Mouse (Mus musculus) liver, postnatal 0 days (tissue): ENCODE data around the gene Mybpc1. TPM values are rescaled to one million over a fixed set of nuclear protein-coding genes. Genes with fewer than 3 reads are reported as not detected.
"Not testable (repeated sequence)": the region's sequence is repeated elsewhere in the genome, so short reads cannot be mapped to it uniquely, and the experiment has no call there.

Experiments
- ATAC-seq: fragments of 200-750 bp; cut with Nextera tagmentation; 2 replicates; pipeline ENCODE4 v1.8.0; 2017; ENCODE audit warnings: mild to moderate bottlenecking, moderate library complexity
- DNase-seq: peaks from one replicate; pipeline ENCODE4 v3.0.0-alpha.2; 2016
- H3K27ac ChIP-seq: fragments of 300-500 bp; sonication (generic); 2 replicates; pipeline ENCODE4 v1.5.1; 2014; ENCODE audit warnings: antibody characterized with exemption, moderate library complexity, mild to moderate bottlenecking, low read depth
- H3K27me3 ChIP-seq: fragments of 300-500 bp; sonication (generic); 2 replicates; pipeline ENCODE4 v1.6.1; 2014; ENCODE audit warnings: low read length, control low read depth, mixed read lengths; ENCODE audit not compliant: insufficient read depth
- H3K36me3 ChIP-seq: fragments of 300-500 bp; sonication (generic); replicated peaks from 2 replicates; pipeline ENCODE4 v1.6.1; 2014; ENCODE audit warnings: mild to moderate bottlenecking, control low read depth, low read length, moderate library complexity, mixed read lengths; ENCODE audit not compliant: insufficient read depth
- H3K4me1 ChIP-seq: fragments of 300-500 bp; sonication (generic); 2 replicates; pipeline ENCODE4 v1.6.1; 2014; ENCODE audit warnings: antibody characterized with exemption, mild to moderate bottlenecking, control low read depth; ENCODE audit not compliant: insufficient read depth
- H3K4me2 ChIP-seq: fragments of 300-500 bp; sonication (generic); 2 replicates; pipeline ENCODE4 v1.6.1; 2014; ENCODE audit warnings: low read depth, mild to moderate bottlenecking, low read length, moderate library complexity, mixed read lengths
- H3K4me3 ChIP-seq: fragments of 300-500 bp; sonication (generic); 2 replicates; pipeline ENCODE4 v1.5.1; 2014; ENCODE audit warnings: low read depth, low read length
- H3K9ac ChIP-seq: fragments of 300-500 bp; sonication (generic); replicated peaks from 2 replicates; pipeline ENCODE4 v1.6.1; 2014; ENCODE audit warnings: mild to moderate bottlenecking, moderate library complexity
- H3K9me3 ChIP-seq: fragments of 300-500 bp; sonication (generic); 2 replicates; pipeline ENCODE4 v1.6.1; 2016; ENCODE audit warnings: mild to moderate bottlenecking, control low read depth, low read length, mixed read lengths
- CTCF ChIP-seq: sonication (generic); IDR thresholded peaks from 2 replicates; pipeline ENCODE4 v1.5.1; 2016; ENCODE audit warnings: antibody characterized with exemption, low read depth
- EP300 ChIP-seq: IDR thresholded peaks from 2 replicates; pipeline ENCODE4 v1.6.1; 2016; ENCODE audit warnings: antibody characterized with exemption, low read depth, mild to moderate bottlenecking
- WGBS: fragments of 180-500 bp; shearing (Covaris S2); extraction: QIAGEN DNeasy Blood & Tissue Kit; methylation state at CpG from one replicate; pipeline ENCODE4 v1.1.7; 2014; ENCODE audit not compliant: insufficient replicate concordance; 5-methylcytosine and 5-hydroxymethylcytosine counted together
- polyA plus RNA-seq: library from polyadenylated mRNA; unstranded; fragments of >200 nt; fragmentation: Nextera tagmentation; extraction: Ambion mirVana; gene quantifications from 2 replicates; pipeline ENCODE4 v1.2.1, GENCODE M21; 2015

Gene Mybpc1
- polyA plus RNA-seq, 1 experiment from 2014 or later: 0.67 TPM

DNA sequence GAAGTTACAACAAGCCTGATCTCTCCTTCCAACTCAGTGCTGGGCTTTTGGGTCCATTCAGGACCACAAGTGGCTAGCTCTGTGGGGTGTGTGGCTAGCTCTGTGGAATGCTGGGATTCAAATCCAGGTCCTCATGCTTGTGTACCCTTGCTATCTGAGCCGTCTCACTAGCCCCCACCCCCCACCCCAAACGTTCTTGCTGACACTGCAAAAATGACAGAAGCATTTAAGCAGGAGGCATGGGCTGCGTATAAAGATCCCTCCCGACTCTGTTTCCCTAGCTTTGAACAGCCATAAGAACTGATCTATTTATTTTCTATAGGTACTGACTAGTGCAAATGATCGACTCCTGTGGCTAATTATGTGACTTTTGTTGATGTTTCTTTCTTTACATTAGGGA, 74.3 kb downstream of the Mybpc1 start:
- Histone ChIP-seq H3K9ac (no peak overlapping the region), H3K36me3 (no peaks in the 10 kb centered on the region), H3K4me1 (no peaks in the 10 kb centered on the region), H3K27ac (no peak overlapping the region), H3K4me3 (no peak overlapping the region), H3K9me3 (no peaks in the 10 kb centered on the region), H3K27me3 (no peaks in the 10 kb centered on the region), H3K4me2 (no peak overlapping the region)
- TF ChIP-seq CTCF: no peak
- TF ChIP-seq EP300: no peak
- 58% methylated on average over 5 of the region's 5 CpGs for WGBS
- ATAC-seq (no peak), DNase-seq (no peak)

DNA sequence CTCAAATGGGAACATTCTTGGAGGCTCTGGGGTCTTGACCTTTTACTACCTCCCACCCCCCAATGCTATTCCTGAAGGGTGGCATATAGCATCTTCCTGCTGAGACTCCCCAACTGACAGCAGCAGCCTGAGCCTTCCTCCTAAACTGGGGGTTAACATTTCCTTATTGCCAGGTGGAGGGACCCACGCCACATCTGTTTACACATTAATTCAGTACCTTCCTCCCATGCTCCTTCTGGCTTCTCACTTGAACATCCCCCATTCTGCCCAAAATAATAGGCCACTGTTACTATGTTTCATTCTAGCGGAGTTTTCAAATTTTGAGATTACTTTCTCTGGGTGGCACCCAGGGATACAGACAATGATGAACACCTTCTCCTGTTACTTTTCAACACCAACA, 80.9 kb downstream of the Mybpc1 start:
- Histone ChIP-seq H3K36me3 (no peaks in the 10 kb centered on the region), H3K4me1 (no peaks in the 10 kb centered on the region), H3K27me3 (no peaks in the 10 kb centered on the region), H3K4me3 (no peak overlapping the region), H3K9ac (no peak overlapping the region), H3K4me2 (no peak overlapping the region), H3K9me3 (no peaks in the 10 kb centered on the region), H3K27ac (no peak overlapping the region)
- TF ChIP-seq EP300: no peak
- TF ChIP-seq CTCF: no peak
- 77% methylated on average over 2 of the region's 2 CpGs for WGBS
- DNase-seq (no peak), ATAC-seq (no peak)

DNA sequence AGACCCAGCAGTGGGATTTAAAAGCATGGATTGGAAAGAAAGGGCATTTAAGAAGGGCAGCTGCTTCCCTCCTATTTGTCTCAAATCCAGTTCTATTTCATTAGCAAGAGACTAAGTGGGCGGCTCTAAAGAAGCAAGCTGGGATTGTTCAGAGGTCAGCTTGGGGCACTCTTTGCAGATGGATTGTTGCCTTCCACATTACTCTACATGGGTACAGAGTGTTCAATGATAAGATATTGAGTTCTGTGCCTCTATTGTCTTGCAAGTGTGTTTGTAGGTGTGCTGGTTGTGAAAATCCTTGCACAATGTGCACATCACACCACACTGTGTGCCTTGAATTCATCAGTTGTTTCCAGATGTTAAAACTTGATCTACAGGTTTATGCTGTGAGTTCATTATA, 81.7 kb downstream of the Mybpc1 start:
- ATAC-seq (no peak), DNase-seq (no peak)
- WGBS: 86% methylated on average over 1 of the region's 1 CpGs
- no peak overlapping the region for H3K4me2 ChIP-seq
- no peaks in the 10 kb centered on the region for H3K36me3 ChIP-seq
- no peaks in the 10 kb centered on the region for H3K9me3 ChIP-seq
- H3K4me1 ChIP-seq: no peaks in the 10 kb centered on the region
- TF ChIP-seq EP300 (no peak), CTCF (no peak)
- H3K27ac ChIP-seq: no peak overlapping the region
- H3K9ac ChIP-seq: no peak overlapping the region
- H3K4me3 ChIP-seq: no peak overlapping the region
- no peaks in the 10 kb centered on the region for H3K27me3 ChIP-seq

DNA sequence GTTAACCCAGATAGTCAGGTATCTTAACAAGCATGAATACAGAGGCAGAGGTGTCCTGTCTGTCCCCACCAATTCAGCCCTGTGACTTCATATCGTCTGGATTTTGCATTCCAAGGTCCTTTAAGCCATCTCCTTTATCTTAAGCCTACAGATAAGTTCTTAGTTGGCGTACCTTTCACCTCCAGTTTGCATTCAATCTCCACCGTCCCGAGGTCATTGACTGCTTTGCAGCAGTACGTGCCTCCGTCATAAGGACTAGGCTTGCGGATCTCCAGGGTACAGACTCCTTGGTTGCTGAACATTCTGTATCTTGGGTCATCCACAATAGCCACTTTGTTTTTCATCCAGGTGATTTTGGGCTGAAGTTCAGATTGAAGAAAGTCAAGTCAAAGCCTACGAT, 82.2 kb downstream of the Mybpc1 start:
- Histone ChIP-seq H3K4me1 (no peaks in the 10 kb centered on the region), H3K9ac (no peak overlapping the region)
- 68% methylated on average over 8 of the region's 8 CpGs for WGBS

DNA sequence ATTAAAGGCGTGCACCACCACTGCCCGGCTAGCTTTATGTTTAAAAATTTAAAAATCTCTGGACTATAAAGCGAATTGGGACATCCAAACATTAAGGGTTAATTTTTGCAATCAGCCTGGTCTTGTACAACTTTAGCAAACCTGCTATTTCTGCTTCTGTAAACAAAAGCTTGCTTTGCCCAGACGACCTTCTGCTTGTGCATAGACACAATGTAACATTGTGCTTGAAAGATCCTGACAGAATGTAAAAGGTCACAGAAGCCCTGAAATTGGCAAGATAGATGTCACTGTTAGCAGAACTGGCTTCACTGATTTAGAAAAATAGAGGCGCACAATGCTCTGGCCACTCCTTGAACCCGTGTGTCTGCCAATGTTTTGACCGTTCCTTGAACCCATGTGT, 89.9 kb downstream of the Mybpc1 start:
- not testable (repeated sequence) for ATAC-seq, H3K9ac ChIP-seq, H3K4me1 ChIP-seq, H3K9me3 ChIP-seq, H3K4me2 ChIP-seq, H3K4me3 ChIP-seq, DNase-seq, H3K27me3 ChIP-seq, H3K27ac ChIP-seq, H3K36me3 ChIP-seq
- WGBS: 75% methylated on average over 7 of the region's 7 CpGs

More for the DNA sequence above, 82.2 kb downstream of the Mybpc1 start:
- no peak for TF ChIP-seq CTCF
- no peak for TF ChIP-seq EP300
- H3K27ac ChIP-seq: no peak overlapping the region
- DNase-seq (no peak), ATAC-seq (no peak)
- H3K9me3 ChIP-seq: no peaks in the 10 kb centered on the region
- no peaks in the 10 kb centered on the region for H3K27me3 ChIP-seq
- H3K36me3 ChIP-seq: no peaks in the 10 kb centered on the region
- no peak overlapping the region for H3K4me2 ChIP-seq
- no peak overlapping the region for H3K4me3 ChIP-seq

DNA sequence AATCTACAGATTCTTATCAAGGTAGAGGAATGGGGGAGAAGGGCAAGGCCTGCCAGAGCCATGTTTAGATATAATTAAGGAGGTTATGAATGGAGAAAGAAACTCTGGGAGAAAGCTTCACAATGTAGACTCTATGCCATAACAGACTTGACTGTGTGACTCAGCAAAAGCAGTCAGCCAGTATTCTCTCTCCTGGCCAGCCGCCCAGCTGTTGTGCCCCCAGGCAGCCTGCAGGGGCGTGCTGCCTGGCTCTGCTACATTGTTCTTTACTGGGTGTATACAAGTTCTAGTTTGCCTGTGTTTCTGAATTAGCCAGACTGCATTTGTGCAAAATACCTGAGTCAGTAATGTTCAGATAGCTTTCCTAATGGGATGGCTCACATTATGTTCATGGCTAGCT, 90.5 kb downstream of the Mybpc1 start:
- ATAC-seq: peak; percentile 78
- H3K9me3 ChIP-seq: no peaks in the 10 kb centered on the region
- no peak overlapping the region for H3K4me2 ChIP-seq
- peaks cover 5% of the 10 kb centered on the region; the same call in 1 of the 2 replicates for H3K4me1 ChIP-seq
- no peak overlapping the region for H3K27ac ChIP-seq
- 45% methylated on average over 2 of the region's 2 CpGs for WGBS
- DNase-seq: peak; percentile 58
- no peak overlapping the region for H3K9ac ChIP-seq
- no peaks in the 10 kb centered on the region for H3K36me3 ChIP-seq
- H3K4me3 ChIP-seq: no peak overlapping the region
- H3K27me3 ChIP-seq: no peaks in the 10 kb centered on the region
- TF ChIP-seq CTCF: peak; percentile 49
- TF ChIP-seq EP300: no peak

DNA sequence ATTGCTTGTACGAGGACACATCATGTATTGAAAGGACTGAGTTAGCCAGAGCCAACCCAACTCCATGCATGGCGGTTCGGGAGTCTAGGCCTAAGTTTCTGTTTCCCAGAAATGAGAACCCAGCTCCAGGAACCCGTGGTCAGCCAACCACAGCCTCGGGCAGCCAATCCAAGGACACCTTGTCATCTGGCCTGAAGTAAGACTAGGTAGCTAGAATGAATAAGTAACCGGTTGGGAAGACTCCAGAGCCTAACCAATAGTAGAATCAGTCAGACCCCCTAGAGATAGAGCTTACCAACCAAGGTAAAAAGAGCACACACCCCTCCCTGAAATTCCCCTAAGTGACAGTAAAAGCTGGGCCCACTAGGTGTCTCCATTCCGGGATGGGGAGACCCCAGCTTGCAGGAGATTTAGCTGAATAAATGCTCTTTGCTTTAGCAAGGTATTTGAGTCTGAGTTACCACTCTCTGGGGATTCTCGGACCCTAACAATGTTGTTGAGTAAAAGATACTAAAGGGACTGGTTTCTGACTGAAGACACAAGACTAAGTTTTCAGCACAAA, 91.3 kb downstream of the Mybpc1 start:
- Histone ChIP-seq H3K4me1 (peaks cover 5% of the 10 kb centered on the region; the same call in 1 of the 2 replicates), H3K36me3 (no peaks in the 10 kb centered on the region), H3K4me3 (no peak overlapping the region), H3K9me3 (no peaks in the 10 kb centered on the region), H3K27ac (no peak overlapping the region), H3K27me3 (no peaks in the 10 kb centered on the region), H3K4me2 (no peak overlapping the region), H3K9ac (no peak overlapping the region)
- TF ChIP-seq EP300: no peak
- no peak for TF ChIP-seq CTCF
- 58% methylated on average over 8 of the region's 8 CpGs for WGBS
- DNase-seq (no peak), ATAC-seq (no peak)
